Mouse (Mus musculus): ENCODE data around the gene Nop9.

GRCm38 (mm10) chr14:55707397-55707796, 38.1 kb upstream of the Nop9 start:
- TF ChIP-seq GATA1 (IDR thresholded peaks at IDR 0.05; ENCODE audit: borderline replicate concordance, low read length) (no peak), CTCF (IDR thresholded peaks at IDR 0.05; ENCODE audit: low read depth, low read length) (no peak)

All from G1E (cell line).